Mouse (Mus musculus) cerebellum, adult 11-12 months (tissue): ENCODE measurements at regions not wholly inside any gene's neighbourhood (a gene's known extent, or its start where the extent isn't known, plus 50 kb on each side); places are given as distances from the start of the nearest gene placed in this dataset.

ENCODE experiments used
- DNase-seq: peaks from one replicate; pipeline ENCODE4 v3.0.0; 2022

- no peak for DNase-seq
Measured at GRCm38 (mm10) chrX:167088930-167089329, 120.2 kb downstream of the Tmsb4x start.

GRCm38 (mm10) chrX:167088438-167088837, 120.7 kb downstream of the Tmsb4x start:
- DNase-seq: no peak

- DNase-seq: no peak
Measured at GRCm38 (mm10) chrX:167080821-167081220, 128.3 kb downstream of the Tmsb4x start.

- no peak for DNase-seq
Measured at GRCm38 (mm10) chrX:167069075-167069474, 140.0 kb downstream of the Tmsb4x start.

GRCm38 (mm10) chrX:167067918-167068317, 141.2 kb downstream of the Tmsb4x start:
- DNase-seq: no peak

- no peak for DNase-seq
Measured at GRCm38 (mm10) chrX:167063881-167064280, 145.2 kb downstream of the Tmsb4x start.

- no peak for DNase-seq
Measured at GRCm38 (mm10) chrX:167052456-167052855, 156.7 kb downstream of the Tmsb4x start.

GRCm38 (mm10) chrX:167050066-167050465, 159.0 kb downstream of the Tmsb4x start:
- DNase-seq: no peak

- no peak for DNase-seq
Measured at GRCm38 (mm10) chrX:167049191-167049968, 159.7 kb downstream of the Tmsb4x start.

- no peak for DNase-seq
Measured at GRCm38 (mm10) chrX:167037971-167038370, 171.1 kb downstream of the Tmsb4x start.

- DNase-seq: no peak
Measured at GRCm38 (mm10) chrX:167036355-167036754, 172.8 kb downstream of the Tmsb4x start.

- DNase-seq: no peak
Measured at GRCm38 (mm10) chrX:167035639-167036038, 173.5 kb downstream of the Tmsb4x start.

GRCm38 (mm10) chrX:167033091-167033490, 176.0 kb downstream of the Tmsb4x start:
- DNase-seq: no peak

GRCm38 (mm10) chrX:167032586-167032985, 176.5 kb downstream of the Tmsb4x start:
- no peak for DNase-seq

GRCm38 (mm10) chrX:167031543-167031942, 177.6 kb downstream of the Tmsb4x start:
- no peak for DNase-seq

GRCm38 (mm10) chrX:167015602-167016001, 193.5 kb downstream of the Tmsb4x start:
- no peak for DNase-seq

- DNase-seq: no peak
Measured at GRCm38 (mm10) chrX:167014322-167014721, 194.8 kb downstream of the Tmsb4x start.

- no peak for DNase-seq
Measured at GRCm38 (mm10) chrX:167012891-167013290, 196.2 kb downstream of the Tmsb4x start.

- DNase-seq: no peak
Measured at GRCm38 (mm10) chrX:167011977-167012542, 197.1 kb downstream of the Tmsb4x start.

GRCm38 (mm10) chrX:166995855-166996254, 213.3 kb downstream of the Tmsb4x start:
- no peak for DNase-seq

GRCm38 (mm10) chrX:166981003-166981402, 228.1 kb downstream of the Tmsb4x start:
- DNase-seq: no peak

- no peak for DNase-seq
Measured at GRCm38 (mm10) chrX:166980504-166980903, 228.6 kb downstream of the Tmsb4x start.

GRCm38 (mm10) chrX:166977029-166977428, 232.1 kb downstream of the Tmsb4x start:
- DNase-seq: no peak

GRCm38 (mm10) chrX:166971721-166972120, 237.4 kb downstream of the Tmsb4x start:
- no peak for DNase-seq
